Mouse (Mus musculus) MEL (cell line): ENCODE data around the gene Fbxo30. TPM values are rescaled to one million over a fixed set of nuclear protein-coding genes. Genes with fewer than 3 reads are reported as not detected.

ENCODE experiments used
- DNase-seq: peaks from one replicate; pipeline ENCODE4 v3.0.0; 2011; ENCODE audit warnings: low read depth, low spot score
- H3K27ac ChIP-seq: 2 replicates; pipeline ENCODE4 v1.5.1; 2012; ENCODE audit warnings: low read depth, mild to moderate bottlenecking, control low read depth, low read length, moderate library complexity; ENCODE audit not compliant: control insufficient read depth
- H3K27me3 ChIP-seq, 2 experiments: fragments of 150-350 bp in 1 of 2; sonication (generic) in 1 of 2; 2 replicates each; pipeline ENCODE4 v1.6.1; 2012; ENCODE audit warnings: low read length in 2 of 2, mild to moderate bottlenecking in 2 of 2, improper control_type of control experiment in 1 of 2, moderate library complexity in 1 of 2; ENCODE audit not compliant: insufficient read depth in 2 of 2, control insufficient read depth in 1 of 2
- H3K36me3 ChIP-seq, 2 experiments: 2 replicates each; pipeline ENCODE4 v1.6.1; 2012 to 2014; ENCODE audit warnings: low read length in 2 of 2, improper control_type of control experiment in 1 of 2, inconsistent platforms in 1 of 2, mild to moderate bottlenecking in 1 of 2; ENCODE audit not compliant: insufficient read depth in 2 of 2, control insufficient read depth in 1 of 2
- H3K4me1 ChIP-seq, 2 experiments: fragments of 150-350 bp in 1 of 2; sonication (generic) in 1 of 2; 2 replicates each; pipeline ENCODE4 v1.6.1; 2012; ENCODE audit warnings: low read length in 2 of 2, improper control_type of control experiment in 1 of 2, mild to moderate bottlenecking in 1 of 2; ENCODE audit not compliant: insufficient read depth in 2 of 2, control insufficient read depth in 1 of 2
- H3K4me3 ChIP-seq, 2 experiments: fragments of 150-350 bp in 1 of 2; sonication (generic) in 1 of 2; 2 replicates each; pipeline ENCODE4 v1.5.1; 2012; ENCODE audit warnings: low read depth in 2 of 2, low read length in 2 of 2, mild to moderate bottlenecking in 2 of 2, moderate library complexity in 2 of 2, control low read depth in 1 of 2, improper control_type of control experiment in 1 of 2; ENCODE audit not compliant: control insufficient read depth in 1 of 2, insufficient read depth in 1 of 2
- H3K79me2 ChIP-seq: 2 replicates; pipeline ENCODE4 v1.6.1; 2012; ENCODE audit warnings: mild to moderate bottlenecking, low read length, moderate library complexity; ENCODE audit not compliant: control insufficient read depth, poor library complexity, insufficient read depth
- H3K9ac ChIP-seq: 2 replicates; pipeline ENCODE4 v1.6.1; 2012; ENCODE audit warnings: low read depth, mild to moderate bottlenecking, control low read depth, low read length, moderate library complexity; ENCODE audit not compliant: control insufficient read depth, poor library complexity, severe bottlenecking
- H3K9me3 ChIP-seq: fragments of 150-350 bp; sonication (generic); replicated peaks from 2 replicates; pipeline ENCODE4 v1.6.1; 2012; ENCODE audit warnings: mild to moderate bottlenecking, low read length, improper control_type of control experiment, moderate library complexity; ENCODE audit not compliant: insufficient read depth
- BHLHE40 ChIP-seq: IDR thresholded peaks from 2 replicates; pipeline ENCODE4 v1.6.1; 2012; ENCODE audit warnings: low read depth, mild to moderate bottlenecking, inconsistent platforms, low read length, improper control_type of control experiment, borderline replicate concordance
- CHD1 ChIP-seq: IDR thresholded peaks from 2 replicates; pipeline ENCODE4 v1.6.1; 2012; ENCODE audit warnings: low read depth, mild to moderate bottlenecking, inconsistent platforms, low read length, improper control_type of control experiment
- CHD2 ChIP-seq: IDR thresholded peaks from 2 replicates; pipeline ENCODE4 v1.6.1; 2011; ENCODE audit warnings: low read length, improper control_type of control experiment
- CTCF ChIP-seq, 3 experiments: IDR thresholded peaks in 2 of 3; conservative IDR thresholded peaks in 1 of 3; 2 replicates each; pipeline ENCODE4 v1.5.1; 2011 to 2012; ENCODE audit warnings: low read length in 3 of 3, low read depth in 2 of 3, mild to moderate bottlenecking in 2 of 3, improper control_type of control experiment in 1 of 3, inconsistent platforms in 1 of 3, mixed read lengths in 1 of 3, moderate library complexity in 1 of 3; ENCODE audit not compliant: control insufficient read depth in 1 of 3, insufficient read depth in 1 of 3, poor library complexity in 1 of 3, severe bottlenecking in 1 of 3
- E2F4 ChIP-seq: IDR thresholded peaks from 2 replicates; pipeline ENCODE4 v1.6.1; 2011; ENCODE audit warnings: low read depth, low read length, improper control_type of control experiment, borderline replicate concordance
- ELF1 ChIP-seq: IDR thresholded peaks from 2 replicates; pipeline ENCODE4 v1.6.1; 2014; ENCODE audit warnings: low read depth, mild to moderate bottlenecking, inconsistent platforms, low read length, improper control_type of control experiment, moderate library complexity
- EP300 ChIP-seq, 2 experiments: IDR thresholded peaks; 2 replicates each; pipeline ENCODE4 v1.6.1; 2011; ENCODE audit warnings: improper control_type of control experiment in 2 of 2, low read length in 2 of 2, low read depth in 1 of 2, mild to moderate bottlenecking in 1 of 2
- ETS1 ChIP-seq: IDR thresholded peaks from 2 replicates; pipeline ENCODE4 v1.6.1; 2012; ENCODE audit warnings: low read depth, mild to moderate bottlenecking, inconsistent platforms, low read length, improper control_type of control experiment, moderate library complexity
- GABPA ChIP-seq: IDR thresholded peaks from 2 replicates; pipeline ENCODE4 v1.6.1; 2012; ENCODE audit warnings: low read depth, mild to moderate bottlenecking, inconsistent platforms, low read length, improper control_type of control experiment, moderate library complexity
- GATA1 ChIP-seq: IDR thresholded peaks from 2 replicates; pipeline ENCODE4 v1.6.1; 2011; ENCODE audit warnings: low read depth, low read length, improper control_type of control experiment
- HCFC1 ChIP-seq: IDR thresholded peaks from 2 replicates; pipeline ENCODE4 v1.6.1; 2012; ENCODE audit warnings: low read depth, mild to moderate bottlenecking, inconsistent platforms, low read length, improper control_type of control experiment, moderate library complexity
- JUND ChIP-seq: IDR thresholded peaks from 2 replicates; pipeline ENCODE4 v1.6.1; 2011; ENCODE audit warnings: low read depth, mild to moderate bottlenecking, improper control_type of control experiment, low read length
- KAT2A ChIP-seq: conservative IDR thresholded peaks from 2 replicates; pipeline ENCODE4 v1.6.1; 2012; ENCODE audit warnings: low read depth, low read length, improper control_type of control experiment, inconsistent platforms
- MAFK ChIP-seq: IDR thresholded peaks from 2 replicates; pipeline ENCODE4 v1.6.1; 2011; ENCODE audit warnings: low read depth, mild to moderate bottlenecking, low read length, improper control_type of control experiment, borderline replicate concordance
- MAZ ChIP-seq: IDR thresholded peaks from 2 replicates; pipeline ENCODE4 v1.6.1; 2012; ENCODE audit warnings: low read depth, mild to moderate bottlenecking, inconsistent platforms, low read length, improper control_type of control experiment
- MEF2A ChIP-seq: IDR thresholded peaks from 2 replicates; pipeline ENCODE4 v1.6.1; 2014; ENCODE audit warnings: low read depth, mild to moderate bottlenecking, inconsistent platforms, low read length, improper control_type of control experiment; ENCODE audit not compliant: poor library complexity, insufficient replicate concordance, severe bottlenecking; ENCODE audit errors: extremely low read depth
- MYC ChIP-seq: IDR thresholded peaks from 2 replicates; pipeline ENCODE4 v1.6.1; 2011; ENCODE audit warnings: low read depth, mild to moderate bottlenecking, low read length, improper control_type of control experiment, moderate library complexity
- POLR2AphosphoS2 ChIP-seq: IDR thresholded peaks from 2 replicates; pipeline ENCODE4 v1.6.1; 2011; ENCODE audit warnings: low read length, improper control_type of control experiment
- POLR2AphosphoS5 ChIP-seq: IDR thresholded peaks from 2 replicates; pipeline ENCODE4 v1.6.1; 2012; ENCODE audit warnings: low read depth, borderline replicate concordance, mild to moderate bottlenecking, inconsistent platforms, low read length, moderate library complexity, mixed read lengths
- RAD21 ChIP-seq: IDR thresholded peaks from 2 replicates; pipeline ENCODE4 v1.6.1; 2011; ENCODE audit warnings: mild to moderate bottlenecking, low read depth, low read length, improper control_type of control experiment
- RCOR1 ChIP-seq: IDR thresholded peaks from 2 replicates; pipeline ENCODE4 v1.6.1; 2012; ENCODE audit warnings: low read depth, mild to moderate bottlenecking, inconsistent platforms, low read length, improper control_type of control experiment
- SIN3A ChIP-seq: IDR thresholded peaks from 2 replicates; pipeline ENCODE4 v1.6.1; 2012; ENCODE audit warnings: low read length, improper control_type of control experiment, inconsistent platforms
- SMC3 ChIP-seq: IDR thresholded peaks from 2 replicates; pipeline ENCODE4 v1.6.1; 2011; ENCODE audit warnings: low read depth, low read length, improper control_type of control experiment
- TAL1 ChIP-seq: IDR thresholded peaks from 2 replicates; pipeline ENCODE4 v1.6.1; 2012; ENCODE audit warnings: mild to moderate bottlenecking, inconsistent platforms, low read length, moderate library complexity, mixed read lengths
- TBP ChIP-seq: IDR thresholded peaks from 2 replicates; pipeline ENCODE4 v1.8.0; 2011; ENCODE audit warnings: low read depth, low read length, improper control_type of control experiment
- TCF12 ChIP-seq: IDR thresholded peaks from 2 replicates; pipeline ENCODE4 v1.6.1; 2014; ENCODE audit warnings: low read depth, mild to moderate bottlenecking, inconsistent platforms, low read length, improper control_type of control experiment, moderate library complexity
- UBTF ChIP-seq: IDR thresholded peaks from 2 replicates; pipeline ENCODE4 v1.6.1; 2012; ENCODE audit warnings: low read depth, mild to moderate bottlenecking, inconsistent platforms, low read length, improper control_type of control experiment, moderate library complexity, borderline replicate concordance; ENCODE audit not compliant: insufficient read depth
- USF1 ChIP-seq: IDR thresholded peaks from 2 replicates; pipeline ENCODE4 v1.6.1; 2014; ENCODE audit warnings: low read depth, mild to moderate bottlenecking, inconsistent platforms, low read length, improper control_type of control experiment, moderate library complexity
- ZKSCAN1 ChIP-seq: IDR thresholded peaks from 2 replicates; pipeline ENCODE4 v1.6.1; 2012; ENCODE audit warnings: low read depth, mild to moderate bottlenecking, inconsistent platforms, low read length, improper control_type of control experiment, moderate library complexity
- ZMIZ1 ChIP-seq: IDR thresholded peaks from 2 replicates; pipeline ENCODE4 v1.6.1; 2012; ENCODE audit warnings: low read depth, mild to moderate bottlenecking, inconsistent platforms, low read length, improper control_type of control experiment, moderate library complexity
- ZNF384 ChIP-seq: IDR thresholded peaks from 2 replicates; pipeline ENCODE4 v1.6.1; 2012; ENCODE audit warnings: low read depth, mild to moderate bottlenecking, inconsistent platforms, low read length, improper control_type of control experiment
- polyA plus RNA-seq, 2 experiments: library from polyadenylated mRNA; stranded (reverse) in 1 of 2; unstranded in 1 of 2; fragments of >175 nt in 1 of 2; fragments of >200 nt in 1 of 2; gene quantifications; 2 replicates each; pipeline versions ENCODE4 v1.2.1 to v1.2.4; 2012; ENCODE audit warnings: low replicate concordance in 2 of 2, low read depth in 1 of 2; ENCODE audit not compliant: insufficient read length in 2 of 2, insufficient read depth in 1 of 2, missing spikeins in 1 of 2
- total RNA-seq: library from RNA; depleted of rRNA; stranded (reverse); fragments of 300-350 nt; gene quantifications from 2 replicates; pipeline ENCODE4 v1.2.3, GENCODE M21; 2012

Fbxo30 gene
- total and polyA plus RNA-seq, 3 experiments = 10.1 to 10.8 TPM; not detected in 1

- Histone ChIP-seq H3K9me3 (no peaks in the 10 kb centered on the region), H3K4me1 (peaks cover 17 to 27% of the 10 kb centered on the region in 2 experiments), H3K27ac (no peak overlapping the region), H3K79me2 (no peaks in the 10 kb centered on the region), H3K9ac (no peak overlapping the region), H3K27me3 (no peaks in the 10 kb centered on the region), H3K4me3 (no peak overlapping the region), H3K36me3 (peaks cover 0 to 26% of the 10 kb centered on the region in 2 experiments; a peak in 2 of 4 replicates)
- DNase-seq = no peak
- TF ChIP-seq MYC = no peak
- no peak for TF ChIP-seq MAZ
- TF ChIP-seq RAD21 = no peak
- peak; percentile 84 for TF ChIP-seq MAFK
Measured at GRCm38 (mm10) chr10:11319446-11319970, 38.4 kb downstream of the Fbxo30 start.

DNA sequence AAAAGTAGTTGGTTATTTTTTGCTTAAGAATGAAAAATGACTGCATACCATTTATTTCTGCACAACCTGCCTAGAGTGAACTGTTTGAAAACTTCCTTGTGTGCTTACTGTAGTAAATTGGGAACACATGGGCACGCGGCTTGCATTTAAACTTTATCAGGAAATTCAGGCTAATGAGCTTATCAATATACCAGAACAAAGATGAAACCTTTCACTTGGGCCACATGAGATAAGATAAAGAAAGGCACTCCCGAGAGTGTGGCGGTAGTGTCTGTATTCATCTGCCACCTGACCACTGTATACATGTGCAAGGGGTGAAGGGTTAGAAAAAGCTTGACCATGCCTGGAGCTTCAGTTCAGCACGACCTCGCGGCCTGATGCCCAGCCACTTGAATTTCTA, 41.2 kb downstream of the Fbxo30 start:
- H3K36me3 ChIP-seq = peaks cover 0 to 27% of the 10 kb centered on the region in 2 experiments; a peak in 2 of 4 replicates
- peak overlapping the region; percentile 40 for H3K27ac ChIP-seq
- no peak overlapping the region for H3K9ac ChIP-seq
- H3K4me1 ChIP-seq = peaks cover 17 to 29% of the 10 kb centered on the region in 2 experiments
- H3K4me3 ChIP-seq = no peak overlapping the region
- no peaks in the 10 kb centered on the region for H3K79me2 ChIP-seq
- peak; percentile 38 for DNase-seq
- H3K27me3 ChIP-seq = no peaks in the 10 kb centered on the region
- H3K9me3 ChIP-seq = no peaks in the 10 kb centered on the region
- TF ChIP-seq TBP = no peak
- peak; percentile 65 for TF ChIP-seq TCF12
- no peak for TF ChIP-seq POLR2AphosphoS5
- TF ChIP-seq POLR2AphosphoS2 = no peak
- TF ChIP-seq RCOR1 = peak; percentile 22; the same call in 1 of the 2 replicates
- no peak for TF ChIP-seq CTCF (IDR thresholded peaks at IDR 0.05 in 2 of 3, conservative IDR thresholded peaks at IDR 0.05 in 1 of 3; ENCODE audit: control insufficient read depth in 1 of 3, insufficient read depth in 1 of 3, low read depth in 2 of 3, low read length in 3 of 3, poor library complexity in 1 of 3, severe bottlenecking in 1 of 3)
- TF ChIP-seq GABPA = no peak
- no peak for TF ChIP-seq MEF2A
- peak; percentile 92 for TF ChIP-seq GATA1
- no peak for TF ChIP-seq ZKSCAN1
- no peak for TF ChIP-seq CHD1
- no peak; the same call in 1 of the 2 replicates for TF ChIP-seq MAFK
- no peak for TF ChIP-seq RAD21
- TF ChIP-seq UBTF = no peak
- no peak for TF ChIP-seq JUND
- peak; percentile 36; the same call in 1 of the 2 replicates for TF ChIP-seq BHLHE40
- TF ChIP-seq EP300 (IDR thresholded peaks at IDR 0.05; ENCODE audit: low read depth in 1 of 2, low read length in 2 of 2) = peak; percentile 67 to 78
- TF ChIP-seq USF1 = no peak
- TF ChIP-seq SIN3A = peak; percentile 75
- TF ChIP-seq ETS1 = peak; percentile 76
- no peak for TF ChIP-seq E2F4
- no peak for TF ChIP-seq HCFC1
- TF ChIP-seq KAT2A = no peak
- no peak for TF ChIP-seq CHD2
- no peak for TF ChIP-seq ZMIZ1
- TF ChIP-seq MAZ = no peak
- TF ChIP-seq TAL1 = no peak
- TF ChIP-seq ZNF384 = no peak
- TF ChIP-seq ELF1 = 0 out of 2 replicates have a peak, but pooled peaks have one; percentile 15
- TF ChIP-seq SMC3 = no peak
